Mouse (Mus musculus) mouse trophoblast stem cell (cell line): ENCODE results near the gene Srcap.

Experiments
- in situ Hi-C, 2 experiments: fragments of 300-500 bp; cut with MseI, MboI; formaldehyde crosslinking; loops; 2 replicates in 1 of 2; 3 replicates in 1 of 2; pipeline ENCODE4 v1.15.1; 2025

Gene Srcap

DNA sequence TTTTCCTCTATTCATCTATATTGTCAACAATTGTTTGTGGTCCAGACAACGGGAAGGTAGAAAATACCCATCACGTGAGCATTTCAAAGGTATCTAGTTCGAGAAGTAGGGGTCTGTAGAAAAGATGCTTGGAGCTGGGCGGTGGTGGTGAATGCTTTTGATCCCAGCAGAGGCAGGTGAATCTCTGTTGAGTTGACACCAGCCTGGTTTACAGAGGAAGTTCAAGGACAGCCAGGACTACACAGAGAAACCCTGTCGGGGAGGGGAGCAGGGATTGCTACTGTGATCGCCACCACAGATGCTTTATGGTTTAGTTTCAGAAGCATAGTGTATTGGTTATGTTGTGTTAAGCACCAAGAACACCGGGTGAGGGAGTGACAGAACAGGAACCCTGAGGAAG, 62.3 kb downstream of the Srcap start:
- in situ Hi-C loops: no loop called here

DNA sequence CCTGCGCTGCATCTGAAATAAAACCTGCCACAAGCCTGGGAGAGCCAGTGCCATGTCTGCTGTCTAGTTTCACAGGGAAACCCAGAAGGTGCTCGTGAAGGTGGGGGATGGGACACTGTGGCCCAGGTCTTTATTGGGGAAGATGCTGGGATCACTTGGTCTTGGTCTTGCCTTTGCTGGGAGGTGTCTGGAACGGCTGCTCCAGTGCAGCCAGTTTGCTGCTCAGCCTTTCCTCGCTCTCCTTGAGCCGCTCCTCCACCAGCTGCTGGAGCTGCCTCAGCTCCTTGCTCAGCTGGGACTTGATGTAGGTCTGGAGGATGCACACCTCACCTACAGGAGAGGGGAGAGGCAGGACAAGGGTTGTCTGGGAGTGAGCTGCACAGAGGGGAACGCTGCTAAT, 71.5 kb downstream of the Srcap start:
- in situ Hi-C loops: no loop called here

DNA sequence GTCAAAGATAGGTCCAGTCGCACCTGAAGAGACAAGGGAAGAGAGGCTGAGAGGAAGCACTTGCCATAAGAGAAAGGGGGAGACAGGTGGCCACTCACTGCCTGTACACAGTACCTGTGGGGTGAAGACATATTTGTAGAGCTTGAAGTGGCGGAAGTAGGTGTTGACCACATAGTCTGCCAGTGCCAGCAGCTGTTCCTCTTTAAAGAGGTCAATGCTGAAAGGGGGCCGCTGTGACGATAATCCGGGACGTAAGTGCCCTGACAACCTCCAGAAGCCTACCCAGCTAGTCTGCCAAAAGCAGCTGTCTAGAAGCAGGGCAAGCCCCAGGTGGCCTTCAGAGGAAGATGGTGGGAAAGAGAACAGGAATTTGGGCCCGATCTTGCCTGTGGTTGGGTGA, 73.2 kb downstream of the Srcap start:
- in situ Hi-C loops: no loop called here

DNA sequence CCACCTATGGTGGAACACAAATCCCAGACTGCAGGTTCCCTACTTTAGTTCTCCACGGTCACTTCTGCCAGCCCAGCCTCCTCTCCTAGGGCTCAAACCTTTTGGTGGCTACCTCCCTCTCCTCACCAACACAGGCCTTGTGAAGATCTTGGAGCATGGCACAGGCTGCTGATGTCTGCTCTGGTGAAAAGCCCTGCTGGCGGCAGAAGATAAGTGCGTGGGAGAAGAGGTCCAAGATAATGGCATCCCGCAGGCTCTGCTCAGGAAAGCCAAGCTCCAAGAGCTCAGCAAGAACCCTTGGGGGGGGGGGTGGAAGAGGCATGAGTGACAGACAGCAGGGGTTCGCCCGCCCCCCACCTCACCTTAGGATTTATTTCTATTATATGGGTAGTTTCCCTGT, 74.4 kb downstream of the Srcap start:
- in situ Hi-C loops: no loop called here

DNA sequence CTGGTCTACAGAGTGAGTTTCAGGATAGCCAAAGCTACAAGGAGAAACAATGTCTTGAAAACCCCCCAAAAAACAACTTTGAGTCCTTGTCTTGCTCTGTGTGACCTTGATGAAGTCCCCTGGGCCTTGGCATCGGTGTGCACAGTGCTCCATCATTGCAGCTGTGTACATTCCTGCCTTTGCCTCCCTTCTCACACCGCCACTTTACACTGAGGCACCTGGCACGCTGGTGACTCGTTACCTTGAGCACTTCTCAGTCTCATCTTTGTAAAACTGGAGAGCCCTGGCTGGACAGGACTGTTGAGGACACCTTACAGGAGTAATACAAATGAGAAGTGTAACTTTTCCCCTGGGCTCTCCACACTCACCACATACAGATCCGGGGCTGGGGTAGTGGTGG, 75.4 kb downstream of the Srcap start:
- in situ Hi-C loops: no loop called here

DNA sequence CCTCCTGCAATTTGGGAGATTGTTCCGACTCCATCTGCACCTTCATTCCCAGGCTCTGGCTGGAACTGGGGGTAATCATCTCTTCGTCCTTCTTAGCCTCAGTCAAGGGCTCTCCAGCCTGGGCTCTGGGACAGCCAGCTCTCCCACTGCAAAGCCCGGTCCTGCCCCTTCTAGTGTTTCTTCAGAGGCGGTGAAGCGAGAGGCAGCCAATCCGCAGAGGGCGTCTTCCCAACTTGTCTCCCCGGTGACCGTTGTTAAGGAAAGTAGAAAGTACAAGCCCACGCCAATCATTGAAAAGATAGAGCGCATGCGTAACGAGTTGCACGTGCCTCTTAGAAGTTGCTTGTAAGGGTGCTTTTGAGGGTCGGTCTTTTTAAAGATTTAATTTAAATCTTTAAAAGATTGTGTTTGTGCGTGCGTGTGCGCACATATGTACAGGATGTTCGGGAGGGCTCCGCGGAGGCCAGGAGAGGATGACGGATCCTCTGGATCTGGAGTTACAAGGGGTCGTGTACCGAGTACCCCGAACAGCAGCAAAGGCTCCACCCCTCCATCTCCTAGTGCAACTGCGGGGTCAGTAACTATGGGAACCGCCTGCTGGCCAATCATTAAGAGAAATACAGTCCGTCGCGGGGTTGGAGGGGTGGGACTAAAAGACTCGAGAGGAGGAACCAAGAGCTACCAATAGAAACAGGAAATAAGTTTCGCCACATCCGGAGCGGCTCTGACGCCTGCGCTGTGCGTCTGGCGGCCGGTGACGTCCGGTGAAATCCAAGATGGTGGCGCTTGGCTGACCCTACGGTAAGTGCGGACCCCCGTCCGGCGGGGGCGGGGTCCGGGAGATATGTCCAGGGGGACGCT, 76.5 kb downstream of the Srcap start, which contains the start of the genes Ccdc189 and Rnf40:
Gene Ccdc189, minus strand, starts transcription at position 585 of the 861 bp plus-strand sequence.
Gene Rnf40, plus strand, starts transcription at position 757 of the 861 bp plus-strand sequence.
- in situ Hi-C loops: no loop called here

DNA sequence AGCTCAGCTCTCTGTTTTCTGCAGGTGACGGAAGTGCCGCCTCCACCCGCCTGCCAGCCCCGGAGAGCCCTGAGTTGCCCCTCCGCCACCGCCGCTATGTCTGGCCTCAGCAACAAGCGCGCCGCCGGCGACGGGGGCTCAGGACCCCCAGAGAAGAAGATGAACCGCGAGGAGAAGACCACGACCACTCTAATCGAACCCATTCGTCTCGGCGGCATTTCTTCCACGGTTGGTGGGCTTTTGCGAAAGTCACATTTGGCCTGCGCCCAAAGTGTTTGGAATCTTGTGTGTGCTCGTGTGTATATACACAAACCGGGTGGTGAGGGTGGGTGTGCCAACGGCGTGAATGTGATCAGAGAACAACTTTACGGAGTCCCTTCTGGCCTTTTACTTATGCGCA, 77.1 kb downstream of the Srcap start:
- in situ Hi-C loops: no loop called here

DNA sequence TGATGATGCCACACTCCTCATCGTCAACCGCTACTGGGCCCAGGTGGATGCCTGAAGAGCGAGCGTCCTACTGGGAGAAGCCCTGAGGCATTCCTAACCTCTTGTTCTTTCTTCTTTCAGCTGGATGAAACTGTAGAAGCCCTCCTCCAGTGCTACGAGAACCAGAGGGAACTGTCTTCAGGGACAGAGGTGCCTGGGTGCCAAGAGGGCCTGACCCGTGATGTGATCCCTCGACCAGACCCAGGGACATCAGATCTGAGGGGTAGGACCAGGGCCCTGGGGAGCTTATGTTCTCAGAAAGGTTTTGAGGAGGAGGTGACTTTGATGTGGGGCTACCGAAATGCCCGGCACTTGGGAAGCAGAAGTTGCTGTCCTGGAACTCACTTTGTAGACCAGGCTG, 77.9 kb downstream of the Srcap start:
- in situ Hi-C loops: no loop called here

DNA sequence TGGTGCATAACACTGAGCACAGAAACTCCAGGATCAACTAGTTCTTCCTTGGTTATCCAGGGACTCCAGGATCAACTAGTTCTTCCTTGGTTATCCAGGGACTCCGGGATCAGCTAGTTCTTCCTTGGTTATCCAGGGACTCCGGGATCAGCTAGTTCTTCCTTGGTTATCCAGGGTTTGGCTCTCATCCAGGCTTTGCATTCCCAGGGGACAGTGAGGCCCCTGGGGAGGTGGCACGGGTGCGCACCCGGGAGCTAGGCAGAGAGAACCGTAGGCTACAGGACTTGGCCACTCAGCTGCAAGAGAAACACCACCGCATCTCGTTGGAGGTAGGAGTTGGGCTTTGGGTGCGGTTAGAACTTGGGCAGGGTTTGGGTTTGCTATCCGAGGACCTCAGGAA, 79.3 kb downstream of the Srcap start:
- in situ Hi-C loops: no loop called here

DNA sequence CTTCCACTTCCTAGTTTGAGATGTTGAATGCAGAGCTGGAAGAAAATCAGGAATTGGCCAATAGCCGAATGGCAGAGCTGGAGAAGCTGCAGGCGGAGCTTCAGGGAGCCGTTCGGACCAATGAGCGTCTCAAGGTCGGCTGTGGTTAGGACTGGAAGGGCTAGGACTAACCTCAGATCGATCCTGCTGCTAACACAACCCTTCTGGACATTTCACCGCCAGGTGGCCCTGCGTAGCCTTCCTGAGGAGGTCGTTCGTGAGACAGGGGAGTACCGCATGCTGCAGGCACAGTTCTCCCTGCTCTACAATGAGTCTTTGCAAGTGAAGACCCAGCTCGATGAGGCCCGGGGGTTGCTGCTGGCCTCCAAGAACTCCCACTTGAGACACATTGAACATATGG, 80.8 kb downstream of the Srcap start:
- in situ Hi-C loops: no loop called here

DNA sequence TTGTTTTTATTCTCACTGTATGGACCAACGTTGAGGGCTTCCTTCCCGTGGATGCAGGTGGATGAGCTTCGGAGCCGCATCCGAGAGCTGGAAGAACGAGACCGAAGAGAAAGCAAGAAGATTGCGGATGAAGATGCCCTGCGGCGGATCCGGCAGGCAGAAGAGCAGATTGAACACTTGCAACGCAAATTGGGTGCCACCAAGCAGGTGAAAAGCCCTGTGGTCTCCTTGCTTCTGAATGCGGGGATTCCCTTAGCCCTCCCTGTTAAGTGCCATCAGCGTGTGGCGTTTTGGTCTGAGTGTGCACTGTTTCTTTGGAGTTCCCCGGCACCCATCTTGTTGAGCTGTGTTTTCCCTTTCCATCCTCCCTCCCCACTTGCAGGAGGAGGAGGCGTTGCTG, 85.0 kb downstream of the Srcap start:
- in situ Hi-C loops: no loop called here

DNA sequence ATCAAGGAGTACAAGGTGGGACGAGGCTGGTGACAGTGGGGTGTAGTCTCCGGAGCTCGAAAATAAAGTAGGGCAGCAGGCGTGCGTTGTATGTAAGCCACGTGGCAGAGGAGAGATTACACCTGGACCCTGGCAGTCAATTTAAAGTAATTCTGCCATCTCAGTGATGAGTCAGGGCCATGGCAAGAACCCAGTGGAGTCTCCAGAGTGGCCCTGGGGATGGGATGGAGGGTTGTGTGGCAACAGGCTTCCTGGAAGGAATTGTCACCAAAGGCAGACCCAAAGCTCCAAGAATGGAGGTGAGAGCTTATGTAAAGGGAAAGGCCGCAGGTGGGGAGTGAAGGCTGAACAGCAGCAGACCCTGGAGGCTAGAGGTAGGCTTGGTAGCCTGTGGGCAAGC, 88.8 kb downstream of the Srcap start:
- in situ Hi-C loops: no loop called here

DNA sequence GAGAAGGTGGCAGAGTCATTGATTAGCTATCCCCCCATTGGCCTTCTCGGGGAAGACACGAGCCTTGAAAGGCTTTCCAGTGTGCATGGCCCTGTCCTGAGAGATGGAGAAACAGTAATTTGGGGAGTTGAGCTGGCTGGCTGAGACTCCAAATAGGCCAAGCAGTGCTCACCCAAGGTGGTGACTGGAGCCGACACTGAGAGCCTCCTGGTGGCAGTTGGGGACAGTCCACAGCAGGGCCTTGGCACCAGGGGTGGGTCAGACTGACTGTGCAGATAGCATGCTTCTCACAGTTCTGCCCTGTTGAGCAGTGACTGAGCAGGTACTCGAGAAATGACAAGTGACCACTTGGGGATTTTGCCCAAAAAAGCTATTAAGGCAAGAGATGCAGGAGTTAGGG, 90.0 kb downstream of the Srcap start:
- in situ Hi-C loops: no loop called here

DNA sequence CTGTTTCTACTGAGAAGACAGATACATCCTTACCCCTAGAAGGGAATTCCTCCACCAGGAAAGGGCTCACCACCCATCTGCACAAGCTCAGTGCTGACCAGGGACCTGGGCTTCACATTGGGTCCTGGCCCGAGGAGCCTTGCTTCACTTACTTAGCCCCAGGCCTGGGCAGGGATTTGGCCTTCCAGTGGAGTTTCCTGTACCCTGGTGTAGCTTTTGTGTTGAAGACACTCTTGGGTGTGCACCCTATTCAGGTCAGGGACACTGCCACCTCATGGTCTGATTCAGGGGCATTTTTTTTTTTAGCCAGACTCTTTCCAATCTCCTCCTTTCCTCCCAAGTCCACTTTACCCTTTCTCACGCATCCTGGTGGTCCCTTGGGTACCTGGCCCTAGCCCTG, 91.1 kb downstream of the Srcap start:
- in situ Hi-C loops: no loop called here

DNA sequence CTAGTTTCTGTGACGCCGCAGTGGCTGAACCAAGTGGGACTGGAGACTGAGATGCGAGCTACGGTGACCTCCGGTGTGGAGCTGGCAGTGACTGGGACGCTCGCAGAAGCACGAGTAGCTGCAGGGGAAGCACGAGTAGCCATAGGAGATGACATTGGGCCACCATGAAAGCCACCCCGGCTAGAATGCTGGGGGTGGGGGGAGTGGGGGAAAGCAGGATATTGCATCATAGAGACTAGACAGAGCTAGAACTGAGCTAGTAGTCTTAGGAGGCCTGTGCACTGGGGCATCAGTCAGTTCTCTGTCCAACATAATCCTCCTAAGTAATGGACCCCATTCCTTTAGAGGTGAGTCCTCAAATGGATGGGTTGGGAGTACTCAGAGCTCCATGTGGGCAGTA, 92.5 kb downstream of the Srcap start:
- in situ Hi-C loops: no loop called here

DNA sequence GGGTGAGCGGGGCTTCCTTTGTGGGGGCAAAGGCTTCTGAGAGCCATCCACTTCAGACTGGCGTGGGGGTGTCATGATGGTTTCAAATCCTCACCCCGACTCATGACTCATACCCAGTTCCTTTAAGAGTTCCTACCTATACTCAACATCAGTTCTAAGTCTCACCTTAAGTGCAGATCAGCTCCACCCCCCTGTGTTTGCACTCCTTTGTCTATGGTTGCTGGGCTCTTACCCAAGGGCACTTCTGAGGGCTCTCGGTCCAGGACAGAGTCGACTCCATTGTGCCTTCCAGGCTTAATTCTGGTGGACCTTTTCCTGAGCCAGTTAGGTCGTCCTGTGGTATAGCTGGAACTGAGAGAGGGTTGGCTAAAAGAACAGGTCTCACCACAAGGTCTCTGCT, 95.4 kb downstream of the Srcap start:
- in situ Hi-C loops: no loop called here
